Mouse (Mus musculus) MEL (cell line): ENCODE measurements around the gene Slirp. TPM values are rescaled to one million over a fixed set of nuclear protein-coding genes. Genes with fewer than 3 reads are reported as not detected.

Source experiments
- DNase-seq: peaks from one replicate; pipeline ENCODE4 v3.0.0; 2011; ENCODE audit warnings: low read depth, low spot score
- H3K27ac ChIP-seq: 2 replicates; pipeline ENCODE4 v1.5.1; 2012; ENCODE audit warnings: low read depth, mild to moderate bottlenecking, control low read depth, low read length, moderate library complexity; ENCODE audit not compliant: control insufficient read depth
- H3K27me3 ChIP-seq, 2 experiments: fragments of 150-350 bp in 1 of 2; sonication (generic) in 1 of 2; 2 replicates each; pipeline ENCODE4 v1.6.1; 2012; ENCODE audit warnings: low read length in 2 of 2, mild to moderate bottlenecking in 2 of 2, improper control_type of control experiment in 1 of 2, moderate library complexity in 1 of 2; ENCODE audit not compliant: insufficient read depth in 2 of 2, control insufficient read depth in 1 of 2
- H3K36me3 ChIP-seq, 2 experiments: 2 replicates each; pipeline ENCODE4 v1.6.1; 2012 to 2014; ENCODE audit warnings: low read length in 2 of 2, improper control_type of control experiment in 1 of 2, inconsistent platforms in 1 of 2, mild to moderate bottlenecking in 1 of 2; ENCODE audit not compliant: insufficient read depth in 2 of 2, control insufficient read depth in 1 of 2
- H3K4me1 ChIP-seq, 2 experiments: fragments of 150-350 bp in 1 of 2; sonication (generic) in 1 of 2; 2 replicates each; pipeline ENCODE4 v1.6.1; 2012; ENCODE audit warnings: low read length in 2 of 2, improper control_type of control experiment in 1 of 2, mild to moderate bottlenecking in 1 of 2; ENCODE audit not compliant: insufficient read depth in 2 of 2, control insufficient read depth in 1 of 2
- H3K4me3 ChIP-seq, 2 experiments: fragments of 150-350 bp in 1 of 2; sonication (generic) in 1 of 2; 2 replicates each; pipeline ENCODE4 v1.5.1; 2012; ENCODE audit warnings: low read depth in 2 of 2, low read length in 2 of 2, mild to moderate bottlenecking in 2 of 2, moderate library complexity in 2 of 2, control low read depth in 1 of 2, improper control_type of control experiment in 1 of 2; ENCODE audit not compliant: control insufficient read depth in 1 of 2, insufficient read depth in 1 of 2
- H3K79me2 ChIP-seq: 2 replicates; pipeline ENCODE4 v1.6.1; 2012; ENCODE audit warnings: mild to moderate bottlenecking, low read length, moderate library complexity; ENCODE audit not compliant: control insufficient read depth, poor library complexity, insufficient read depth
- H3K9ac ChIP-seq: 2 replicates; pipeline ENCODE4 v1.6.1; 2012; ENCODE audit warnings: low read depth, mild to moderate bottlenecking, control low read depth, low read length, moderate library complexity; ENCODE audit not compliant: control insufficient read depth, poor library complexity, severe bottlenecking
- H3K9me3 ChIP-seq: fragments of 150-350 bp; sonication (generic); replicated peaks from 2 replicates; pipeline ENCODE4 v1.6.1; 2012; ENCODE audit warnings: mild to moderate bottlenecking, low read length, improper control_type of control experiment, moderate library complexity; ENCODE audit not compliant: insufficient read depth
- BHLHE40 ChIP-seq: IDR thresholded peaks from 2 replicates; pipeline ENCODE4 v1.6.1; 2012; ENCODE audit warnings: low read depth, mild to moderate bottlenecking, inconsistent platforms, low read length, improper control_type of control experiment, borderline replicate concordance
- CHD1 ChIP-seq: IDR thresholded peaks from 2 replicates; pipeline ENCODE4 v1.6.1; 2012; ENCODE audit warnings: low read depth, mild to moderate bottlenecking, inconsistent platforms, low read length, improper control_type of control experiment
- CTCF ChIP-seq, 3 experiments: IDR thresholded peaks in 2 of 3; conservative IDR thresholded peaks in 1 of 3; 2 replicates each; pipeline ENCODE4 v1.5.1; 2011 to 2012; ENCODE audit warnings: low read length in 3 of 3, low read depth in 2 of 3, mild to moderate bottlenecking in 2 of 3, improper control_type of control experiment in 1 of 3, inconsistent platforms in 1 of 3, mixed read lengths in 1 of 3, moderate library complexity in 1 of 3; ENCODE audit not compliant: control insufficient read depth in 1 of 3, insufficient read depth in 1 of 3, poor library complexity in 1 of 3, severe bottlenecking in 1 of 3
- E2F4 ChIP-seq: IDR thresholded peaks from 2 replicates; pipeline ENCODE4 v1.6.1; 2011; ENCODE audit warnings: low read depth, low read length, improper control_type of control experiment, borderline replicate concordance
- ELF1 ChIP-seq: IDR thresholded peaks from 2 replicates; pipeline ENCODE4 v1.6.1; 2014; ENCODE audit warnings: low read depth, mild to moderate bottlenecking, inconsistent platforms, low read length, improper control_type of control experiment, moderate library complexity
- GABPA ChIP-seq: IDR thresholded peaks from 2 replicates; pipeline ENCODE4 v1.6.1; 2012; ENCODE audit warnings: low read depth, mild to moderate bottlenecking, inconsistent platforms, low read length, improper control_type of control experiment, moderate library complexity
- GATA1 ChIP-seq: IDR thresholded peaks from 2 replicates; pipeline ENCODE4 v1.6.1; 2011; ENCODE audit warnings: low read depth, low read length, improper control_type of control experiment
- KAT2A ChIP-seq: conservative IDR thresholded peaks from 2 replicates; pipeline ENCODE4 v1.6.1; 2012; ENCODE audit warnings: low read depth, low read length, improper control_type of control experiment, inconsistent platforms
- MAZ ChIP-seq: IDR thresholded peaks from 2 replicates; pipeline ENCODE4 v1.6.1; 2012; ENCODE audit warnings: low read depth, mild to moderate bottlenecking, inconsistent platforms, low read length, improper control_type of control experiment
- MEF2A ChIP-seq: IDR thresholded peaks from 2 replicates; pipeline ENCODE4 v1.6.1; 2014; ENCODE audit warnings: low read depth, mild to moderate bottlenecking, inconsistent platforms, low read length, improper control_type of control experiment; ENCODE audit not compliant: poor library complexity, insufficient replicate concordance, severe bottlenecking; ENCODE audit errors: extremely low read depth
- MXI1 ChIP-seq: IDR thresholded peaks from 2 replicates; pipeline ENCODE4 v1.6.1; 2011; ENCODE audit warnings: mild to moderate bottlenecking, low read depth, low read length, improper control_type of control experiment
- MYC ChIP-seq: IDR thresholded peaks from 2 replicates; pipeline ENCODE4 v1.6.1; 2011; ENCODE audit warnings: low read depth, mild to moderate bottlenecking, low read length, improper control_type of control experiment, moderate library complexity
- RAD21 ChIP-seq: IDR thresholded peaks from 2 replicates; pipeline ENCODE4 v1.6.1; 2011; ENCODE audit warnings: mild to moderate bottlenecking, low read depth, low read length, improper control_type of control experiment
- TAL1 ChIP-seq: IDR thresholded peaks from 2 replicates; pipeline ENCODE4 v1.6.1; 2012; ENCODE audit warnings: mild to moderate bottlenecking, inconsistent platforms, low read length, moderate library complexity, mixed read lengths
- TBP ChIP-seq: IDR thresholded peaks from 2 replicates; pipeline ENCODE4 v1.8.0; 2011; ENCODE audit warnings: low read depth, low read length, improper control_type of control experiment
- ZC3H11A ChIP-seq: IDR thresholded peaks from 2 replicates; pipeline ENCODE4 v1.6.1; 2012; ENCODE audit warnings: low read depth, mild to moderate bottlenecking, inconsistent platforms, low read length, improper control_type of control experiment
- ZKSCAN1 ChIP-seq: IDR thresholded peaks from 2 replicates; pipeline ENCODE4 v1.6.1; 2012; ENCODE audit warnings: low read depth, mild to moderate bottlenecking, inconsistent platforms, low read length, improper control_type of control experiment, moderate library complexity
- ZMIZ1 ChIP-seq: IDR thresholded peaks from 2 replicates; pipeline ENCODE4 v1.6.1; 2012; ENCODE audit warnings: low read depth, mild to moderate bottlenecking, inconsistent platforms, low read length, improper control_type of control experiment, moderate library complexity
- ZNF384 ChIP-seq: IDR thresholded peaks from 2 replicates; pipeline ENCODE4 v1.6.1; 2012; ENCODE audit warnings: low read depth, mild to moderate bottlenecking, inconsistent platforms, low read length, improper control_type of control experiment
- polyA plus RNA-seq, 2 experiments: library from polyadenylated mRNA; stranded (reverse) in 1 of 2; unstranded in 1 of 2; fragments of >175 nt in 1 of 2; fragments of >200 nt in 1 of 2; gene quantifications; 2 replicates each; pipeline versions ENCODE4 v1.2.1 to v1.2.4; 2012; ENCODE audit warnings: low replicate concordance in 2 of 2, low read depth in 1 of 2; ENCODE audit not compliant: insufficient read length in 2 of 2, insufficient read depth in 1 of 2, missing spikeins in 1 of 2
- total RNA-seq: library from RNA; depleted of rRNA; stranded (reverse); fragments of 300-350 nt; gene quantifications from 2 replicates; pipeline ENCODE4 v1.2.3, GENCODE M21; 2012

The Slirp gene
- total and polyA plus RNA-seq, 3 experiments, result 166 to 182 TPM; not detected in 1

DNA sequence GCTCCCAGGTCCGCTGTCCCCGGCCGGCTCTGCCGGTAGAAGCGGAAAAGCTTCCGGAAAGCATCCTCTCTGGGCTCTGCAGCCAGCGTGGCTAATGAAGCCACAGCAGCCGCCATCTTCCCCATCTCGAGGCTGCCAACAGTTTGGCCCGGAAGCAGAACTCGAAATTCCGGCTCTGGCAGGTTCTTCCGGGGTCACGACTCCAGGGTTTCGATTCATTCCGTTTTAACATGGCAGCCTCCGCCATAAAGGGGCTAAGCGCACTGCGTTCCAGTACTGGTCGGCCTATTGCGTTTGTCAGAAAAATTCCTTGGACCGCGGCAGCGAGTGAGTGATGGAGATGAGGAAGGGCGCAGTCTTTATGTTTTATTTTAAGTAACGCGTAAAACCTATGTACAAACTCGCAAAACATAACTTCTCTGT, at the start of gene Slirp, which contains the start of gene Alkbh1 (continued):
- TF ChIP-seq MYC (peak; percentile 95), BHLHE40 (no peak)

DNA sequence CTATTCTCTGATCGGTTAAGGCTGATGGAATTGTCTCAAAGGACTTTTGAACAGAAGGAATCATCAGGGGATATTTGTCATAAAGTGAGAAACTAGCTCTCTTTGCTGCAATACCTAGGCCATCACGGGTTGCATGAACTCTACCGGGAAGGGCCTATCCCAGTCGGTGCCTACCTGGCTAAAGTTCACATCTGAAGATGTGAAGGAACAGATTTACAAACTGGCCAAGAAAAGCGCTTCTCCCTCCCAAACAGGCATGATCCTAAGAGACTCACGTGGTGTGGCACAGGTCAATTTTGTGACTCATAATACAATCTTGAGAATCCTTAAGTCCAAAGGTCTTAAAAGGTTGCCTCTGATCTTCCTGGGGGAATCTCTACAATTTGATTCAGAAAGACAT, 49.4 kb upstream of the Slirp start:
- no peak for TF ChIP-seq CTCF (IDR thresholded peaks at IDR 0.05 in 2 of 3, conservative IDR thresholded peaks at IDR 0.05 in 1 of 3; ENCODE audit: control insufficient read depth in 1 of 3, insufficient read depth in 1 of 3, low read depth in 2 of 3, low read length in 3 of 3, poor library complexity in 1 of 3, severe bottlenecking in 1 of 3)
- TF ChIP-seq ZMIZ1, result no peak
- TF ChIP-seq RAD21, result no peak
- TF ChIP-seq ZKSCAN1, result no peak
- TF ChIP-seq MEF2A, result no peak
- no peak for TF ChIP-seq TBP
- TF ChIP-seq ELF1, result no peak
- TF ChIP-seq ZNF384, result no peak
- no peak for TF ChIP-seq ZC3H11A
- TF ChIP-seq MAZ, result no peak
- TF ChIP-seq KAT2A, result no peak
- no peaks in the 10 kb centered on the region for H3K36me3 ChIP-seq
- no peaks in the 10 kb centered on the region; a peak in 1 of 4 replicates for H3K4me1 ChIP-seq
- no peaks in the 10 kb centered on the region for H3K79me2 ChIP-seq
- no peaks in the 10 kb centered on the region for H3K27me3 ChIP-seq
- no peaks in the 10 kb centered on the region for H3K9me3 ChIP-seq
- H3K4me3 ChIP-seq, result no peak overlapping the region
- DNase-seq, result no peak
- no peak overlapping the region for H3K27ac ChIP-seq
- no peak overlapping the region for H3K9ac ChIP-seq

DNA sequence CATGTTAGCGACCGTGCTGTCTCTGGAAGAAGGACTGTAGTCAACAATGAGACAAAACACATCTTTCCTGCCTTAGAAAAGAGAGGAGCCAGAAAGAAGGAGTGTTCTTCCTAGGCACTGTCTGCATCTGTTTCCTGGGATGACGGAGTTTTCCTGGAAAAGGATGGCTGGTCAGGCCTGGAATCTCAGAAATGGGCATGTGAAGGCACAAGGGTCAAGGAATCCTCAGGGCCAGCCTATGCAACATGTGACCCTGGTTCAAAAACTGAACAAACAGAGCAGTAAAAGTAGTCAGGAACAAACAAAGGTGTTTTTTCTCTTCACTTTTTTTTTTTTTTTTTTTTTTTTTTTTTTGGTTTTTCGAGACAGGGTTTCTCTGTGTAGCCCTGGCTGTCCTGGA, 46.6 kb upstream of the Slirp start:
- Histone ChIP-seq H3K36me3 (no peaks in the 10 kb centered on the region), H3K9ac (no peak overlapping the region), H3K27me3 (no peaks in the 10 kb centered on the region), H3K79me2 (no peaks in the 10 kb centered on the region), H3K4me1 (no peaks in the 10 kb centered on the region), H3K27ac (no peak overlapping the region), H3K4me3 (no peak overlapping the region), H3K9me3 (no peaks in the 10 kb centered on the region)
- TF ChIP-seq E2F4, result no peak
- no peak for TF ChIP-seq TAL1
- TF ChIP-seq MXI1, result no peak
- TF ChIP-seq GABPA, result no peak
- no peak for TF ChIP-seq CHD1
- TF ChIP-seq GATA1, result no peak
- DNase-seq, result no peak
